Mouse (Mus musculus): ENCODE measurements around the gene Tmem88b.

DNA sequence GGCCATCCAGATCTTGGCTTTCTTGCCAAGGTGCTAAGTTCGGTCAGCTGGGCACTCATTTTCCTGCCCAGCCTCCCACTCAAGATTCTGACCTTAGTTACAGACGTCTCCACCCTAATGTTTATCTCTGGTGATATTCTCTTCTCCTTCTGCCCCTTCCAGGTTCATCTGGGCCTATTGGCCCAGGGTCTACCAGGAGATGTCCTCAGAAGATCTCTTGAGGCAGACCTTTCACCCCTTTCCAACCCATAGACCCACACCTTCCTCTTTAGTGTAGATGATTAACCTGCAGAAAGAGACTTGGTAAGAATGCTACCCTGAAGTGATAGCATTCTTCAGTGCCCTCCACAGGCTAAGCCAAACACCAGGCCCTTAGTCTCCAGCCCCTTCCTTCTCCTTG, 14.0 kb downstream of the Tmem88b start:
- no peak for TF ChIP-seq CTCF (conservative IDR thresholded peaks at IDR 0.05; ENCODE audit: low read length)
- TF ChIP-seq NANOG (IDR thresholded peaks at IDR 0.05; ENCODE audit: borderline replicate concordance, low read length) = no peak
- no peak for TF ChIP-seq POU5F1 (IDR thresholded peaks at IDR 0.05; ENCODE audit: borderline replicate concordance, low read length)

Measured in E14TG2a.4 (cell line).